Mouse (Mus musculus) E14TG2a.4 (cell line): ENCODE results near the gene Asic5.

Experiments
- CTCF ChIP-seq: conservative IDR thresholded peaks from 2 replicates; pipeline ENCODE4 v1.5.1; 2014; ENCODE audit warnings: low read length
- NANOG ChIP-seq: IDR thresholded peaks from 2 replicates; pipeline ENCODE4 v1.6.1; 2014; ENCODE audit warnings: borderline replicate concordance, low read length, mixed read lengths

DNA sequence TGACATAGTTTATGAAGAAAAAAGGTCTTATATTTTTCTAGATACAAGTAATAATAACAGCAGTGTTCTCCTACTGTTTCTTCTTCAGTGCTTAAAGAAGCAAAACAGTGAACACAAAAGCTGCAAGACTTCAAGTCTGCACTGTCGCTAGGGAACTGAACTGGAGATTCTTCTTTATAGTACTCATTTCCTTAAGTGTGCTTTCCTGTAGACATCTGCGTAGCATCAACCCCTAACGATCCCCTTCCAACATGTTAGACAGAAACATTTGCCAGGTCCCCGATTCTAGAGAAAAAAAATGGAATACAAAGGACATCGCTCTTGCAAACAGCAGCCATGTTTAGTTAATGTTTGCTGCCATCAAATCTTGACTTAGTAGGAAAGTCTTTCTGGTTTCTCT is 85.7 kb downstream of the Asic5 start:
- TF ChIP-seq CTCF (no peak), NANOG (no peak)
